Mouse (Mus musculus) gastrocnemius, adult 18-20 months (tissue): ENCODE measurements at regions not wholly inside any gene's neighbourhood (a gene's known extent, or its start where the extent isn't known, plus 50 kb on each side); places are given as distances from the start of the nearest gene placed in this dataset.
"Not testable (repeated sequence)": the region's sequence is repeated elsewhere in the genome, so short reads cannot be mapped to it uniquely, and the experiment has no call there.

Experiments
- DNase-seq: peaks from one replicate; pipeline ENCODE4 v3.0.0; 2021; ENCODE audit warnings: low spot score

DNA sequence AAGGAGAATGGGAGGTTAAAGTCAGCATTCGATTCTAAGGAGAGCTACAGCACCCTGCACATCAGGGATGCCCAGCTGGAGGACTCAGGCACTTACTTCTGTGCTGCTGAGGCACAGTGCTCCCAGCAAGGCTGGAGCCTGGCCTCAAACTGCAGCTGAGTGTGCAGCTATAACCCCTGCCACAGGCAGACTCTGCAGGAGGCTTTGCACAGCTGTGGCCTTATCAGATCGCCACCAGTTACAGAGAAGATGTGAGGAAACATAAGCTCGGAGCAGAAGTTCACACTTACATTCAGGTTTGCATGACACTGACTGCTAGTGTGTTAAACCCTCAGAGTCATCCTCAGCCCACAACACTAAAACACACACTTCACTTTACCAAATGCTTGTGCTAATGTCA, 654.6 kb downstream of the Dad1 start:
- not testable (repeated sequence) for DNase-seq

DNA sequence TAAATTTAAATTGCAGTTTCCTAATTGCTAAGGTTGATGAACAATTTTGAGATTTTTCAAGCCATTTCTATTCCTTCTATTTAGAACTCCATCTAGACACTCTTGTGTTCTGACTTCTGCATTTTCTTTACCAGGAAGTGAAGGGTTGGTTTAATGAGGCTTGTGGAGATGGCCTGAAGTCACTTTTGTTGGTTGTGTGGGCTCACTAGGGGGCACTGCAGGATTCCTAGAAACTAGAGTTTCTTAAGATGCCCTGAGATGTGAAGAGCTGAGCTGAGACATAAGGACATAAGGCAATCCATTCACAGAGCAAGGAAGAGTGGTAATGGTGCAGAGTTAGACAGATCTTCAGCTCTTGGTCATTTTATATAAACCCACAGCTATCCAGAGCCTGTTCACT, 656.6 kb downstream of the Dad1 start:
- not testable (repeated sequence) for DNase-seq

DNA sequence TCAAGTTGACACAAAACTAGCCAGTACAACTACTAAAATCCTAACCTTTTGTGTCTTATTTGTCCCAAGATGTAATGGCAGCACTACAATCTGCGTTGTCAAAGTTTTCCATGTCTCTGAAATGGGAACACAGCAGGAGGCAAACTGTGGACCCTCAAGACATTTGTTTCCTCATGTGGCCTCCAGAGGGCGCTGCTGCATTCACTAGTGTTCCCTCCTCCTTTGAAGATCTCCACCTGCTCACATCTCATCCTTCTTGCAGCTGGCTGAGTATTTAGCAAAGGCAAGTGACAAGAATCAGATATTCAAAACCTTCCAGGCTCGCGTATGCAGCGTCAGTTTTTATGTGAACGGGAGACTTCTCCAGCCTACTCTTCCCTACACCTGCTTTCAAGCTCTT, 663.3 kb downstream of the Dad1 start:
- not testable (repeated sequence) for DNase-seq

DNA sequence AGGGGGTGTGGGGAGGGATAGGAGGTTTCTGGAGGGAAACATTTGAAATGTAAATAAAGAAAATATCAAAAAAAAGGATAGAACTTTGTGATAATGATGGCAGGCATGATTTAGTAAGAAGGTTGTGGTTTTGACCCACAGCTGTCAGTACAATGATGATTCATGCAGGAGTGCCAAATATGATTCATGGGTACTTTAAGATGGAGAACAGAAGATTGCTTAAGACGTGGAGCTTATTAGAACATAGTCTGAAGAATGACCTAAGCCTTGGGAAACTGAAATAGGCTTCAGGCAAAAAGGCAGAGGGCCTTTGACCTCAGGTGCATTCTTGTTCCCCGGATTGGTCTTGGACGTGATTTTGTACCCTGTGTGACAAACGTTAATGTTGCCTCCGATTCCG, 671.4 kb downstream of the Dad1 start:
- not testable (repeated sequence) for DNase-seq

DNA sequence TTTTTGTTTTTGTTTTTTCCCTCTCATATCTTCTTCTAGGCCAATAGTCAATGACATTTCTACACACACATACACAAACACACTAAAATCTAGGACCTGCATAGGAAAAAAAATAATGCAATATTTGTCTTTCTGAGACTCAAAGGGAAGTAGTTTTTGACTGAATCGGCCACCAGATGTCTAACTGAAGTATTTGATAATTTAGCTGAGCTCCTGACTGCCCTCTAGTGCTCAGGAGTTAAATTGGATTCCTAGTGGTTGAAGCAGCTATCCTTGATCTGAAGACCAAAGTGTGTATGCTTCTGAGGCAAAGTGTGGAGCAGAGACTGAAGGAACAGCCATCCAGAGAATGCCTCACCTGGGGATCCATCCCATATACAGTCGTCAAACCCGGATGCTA, 672.2 kb downstream of the Dad1 start:
- not testable (repeated sequence) for DNase-seq

DNA sequence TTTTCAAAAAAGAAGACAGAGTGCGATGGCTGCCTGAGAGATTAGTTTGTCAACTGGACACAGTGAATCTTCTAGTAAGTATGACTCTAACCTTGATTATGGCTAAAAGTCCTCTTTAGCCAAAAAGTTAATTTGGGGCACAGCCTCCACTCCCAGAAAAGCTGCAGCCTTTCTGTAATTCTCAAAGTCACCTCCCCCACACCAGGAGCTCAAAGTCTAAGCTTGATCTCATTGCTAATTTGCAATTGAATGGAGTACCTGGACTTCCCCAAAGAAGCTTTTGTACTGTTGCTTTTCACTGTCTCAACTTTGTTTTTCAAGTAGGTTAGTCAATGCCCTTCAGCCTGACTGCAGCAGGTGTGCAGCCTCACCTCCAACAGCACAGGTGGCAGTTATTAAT, 677.0 kb downstream of the Dad1 start:
- not testable (repeated sequence) for DNase-seq

DNA sequence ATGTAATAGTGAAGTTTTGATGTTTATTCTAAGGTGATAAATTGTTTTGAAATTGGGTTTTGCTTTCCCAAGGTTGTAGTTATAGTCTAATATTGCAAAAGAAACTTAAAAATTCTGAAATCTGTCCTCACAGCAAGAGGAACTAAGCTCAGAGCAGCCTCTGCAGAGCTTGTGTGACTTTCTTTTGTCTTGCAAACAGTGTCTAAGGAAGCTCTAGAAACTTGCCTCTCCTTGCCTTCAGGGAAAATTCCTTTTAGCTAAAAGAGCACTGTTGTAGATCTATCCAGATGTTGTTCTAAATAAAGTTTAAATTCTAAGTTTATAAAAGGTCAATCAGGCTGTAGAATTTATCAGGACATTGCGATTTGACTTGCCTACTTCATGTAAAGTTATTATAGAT, 681.2 kb downstream of the Dad1 start:
- not testable (repeated sequence) for DNase-seq

DNA sequence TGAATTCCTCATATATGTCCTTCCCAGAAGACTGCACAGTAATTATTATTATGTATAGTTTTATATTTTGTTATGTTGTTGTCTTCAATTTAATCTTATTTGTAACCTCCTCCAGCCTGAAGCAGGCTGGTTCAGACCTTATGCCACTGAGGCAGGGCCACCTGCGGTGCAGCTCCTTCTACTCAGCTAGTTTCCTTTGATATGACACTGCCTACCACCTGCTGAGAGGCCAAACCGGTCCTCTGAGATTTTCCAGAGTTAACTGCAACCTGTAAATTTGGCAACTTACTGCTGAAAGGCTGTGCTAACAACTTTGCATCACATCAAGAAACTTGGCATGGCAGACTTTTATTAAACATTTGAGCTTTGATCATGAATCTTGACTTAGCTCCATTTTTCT, 691.3 kb downstream of the Dad1 start:
- DNase-seq: no peak

DNA sequence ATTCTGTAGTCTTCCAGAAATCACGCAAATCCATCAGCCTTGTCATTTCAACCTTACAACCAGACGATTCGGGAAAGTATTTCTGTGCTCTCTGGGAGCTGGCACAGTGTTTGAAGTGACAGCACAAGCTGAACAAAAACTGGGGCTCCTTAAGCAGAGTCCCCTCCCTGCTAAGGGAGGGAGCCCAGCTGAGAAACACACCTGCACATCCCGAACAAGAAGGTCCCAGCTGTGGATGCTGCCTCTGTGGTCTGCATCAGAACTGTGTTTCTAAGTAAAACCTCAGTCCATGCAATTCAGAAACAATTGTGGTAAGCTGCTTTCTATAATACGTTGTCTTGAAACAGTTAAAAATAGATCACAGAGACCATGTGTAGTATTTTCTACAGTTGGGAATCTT, 693.8 kb downstream of the Dad1 start:
- DNase-seq: not testable (repeated sequence)

DNA sequence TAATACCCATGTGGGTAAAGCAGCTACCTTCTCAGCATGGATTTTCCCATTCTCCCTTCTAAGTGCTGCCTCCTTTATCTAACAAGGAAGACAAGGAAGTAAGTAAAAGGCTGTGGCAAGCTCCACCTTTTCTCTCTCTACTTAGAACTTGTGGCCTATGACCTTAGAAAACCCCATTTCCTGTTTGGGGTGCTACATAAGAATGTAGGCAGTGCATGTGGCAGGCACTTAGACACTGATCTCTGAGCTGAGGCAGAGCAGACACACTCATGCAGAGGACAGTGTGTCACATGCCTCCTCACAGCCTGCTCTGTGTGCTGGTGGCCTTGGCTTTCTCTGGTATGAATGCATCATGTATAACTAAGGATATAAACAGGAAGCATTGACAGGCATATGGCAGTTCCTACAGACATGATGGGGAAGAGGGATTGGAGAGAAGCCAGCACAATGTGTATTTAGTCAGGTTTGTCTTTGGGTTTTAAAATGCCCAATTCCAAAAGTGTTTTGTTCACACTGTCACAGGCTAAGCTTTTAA, 694.5 kb downstream of the Dad1 start:
- not testable (repeated sequence) for DNase-seq

DNA sequence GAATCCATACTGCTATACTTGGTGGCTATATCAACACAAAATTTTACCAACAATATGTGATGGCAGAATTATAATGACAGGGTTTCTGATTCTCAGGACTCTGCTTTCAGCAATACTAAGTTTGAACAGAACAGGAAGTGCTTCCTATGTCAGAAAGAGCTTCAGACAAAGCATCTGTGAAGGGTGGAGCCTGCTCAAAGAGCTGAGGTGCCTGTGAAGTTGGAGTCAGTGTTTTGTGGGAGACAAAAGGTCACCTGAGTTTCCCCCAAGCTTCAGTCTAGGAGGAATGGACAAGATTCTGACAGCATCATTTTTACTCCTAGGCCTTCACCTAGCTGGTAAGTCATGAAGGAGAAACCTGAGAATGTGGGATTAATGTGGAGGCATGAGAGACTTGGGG, 700.1 kb downstream of the Dad1 start:
- no peak for DNase-seq

DNA sequence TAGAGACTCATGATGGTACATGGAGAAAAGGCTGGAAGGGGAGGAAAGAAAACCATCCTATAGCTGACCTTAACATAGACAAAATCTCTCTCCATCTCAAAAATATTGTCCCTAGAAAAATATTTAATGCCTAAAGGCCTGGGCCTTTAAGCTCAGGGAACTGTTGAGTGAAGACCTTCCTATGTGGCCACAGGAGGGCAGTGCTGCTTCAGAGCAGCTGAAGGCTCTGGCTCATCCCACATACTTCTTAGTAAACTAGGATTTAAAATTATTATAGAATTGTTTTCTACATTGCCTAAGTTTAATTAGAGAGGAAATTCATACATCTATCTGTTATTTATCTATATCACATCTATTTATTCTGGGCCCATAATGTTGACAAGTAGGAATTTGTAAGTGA, 706.5 kb downstream of the Dad1 start:
- DNase-seq: not testable (repeated sequence)

DNA sequence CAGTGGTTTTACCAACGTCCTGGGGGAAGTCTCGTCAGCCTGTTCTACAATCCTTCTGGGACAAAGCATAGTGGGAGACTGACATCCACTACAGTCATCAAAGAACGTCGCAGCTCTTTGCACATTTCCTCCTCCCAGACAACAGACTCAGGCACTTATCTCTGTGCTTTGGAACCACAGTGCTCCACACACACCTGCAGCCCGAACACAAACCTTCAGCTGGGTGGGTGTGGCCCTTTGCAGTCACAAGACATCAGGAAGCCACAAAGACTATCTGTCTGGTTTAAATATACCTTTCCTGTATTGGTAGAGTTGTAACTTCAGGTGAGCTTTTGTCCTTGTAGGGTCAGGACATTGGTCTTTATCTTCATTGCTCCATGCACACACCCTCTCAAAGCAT, 708.6 kb downstream of the Dad1 start:
- no peak for DNase-seq

DNA sequence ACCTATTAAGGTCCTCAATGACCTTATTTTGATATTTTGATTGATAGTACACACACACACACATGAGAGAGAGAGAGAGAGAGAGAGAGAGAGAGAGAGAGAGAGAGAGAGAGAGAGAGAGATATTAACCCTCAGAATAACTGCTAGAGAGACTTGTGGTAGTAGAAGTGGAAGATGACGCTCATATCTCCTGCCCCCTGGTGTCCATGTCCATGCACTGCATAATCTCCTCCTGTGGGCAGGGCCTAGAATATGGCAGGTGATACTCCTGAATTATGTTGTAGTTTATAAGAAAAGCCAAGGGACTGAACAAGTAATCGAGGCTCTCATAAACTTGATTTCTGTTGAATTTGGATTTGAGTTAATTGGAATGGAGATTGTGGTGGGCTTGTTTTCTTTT, 712.3 kb downstream of the Dad1 start:
- DNase-seq: not testable (repeated sequence)

DNA sequence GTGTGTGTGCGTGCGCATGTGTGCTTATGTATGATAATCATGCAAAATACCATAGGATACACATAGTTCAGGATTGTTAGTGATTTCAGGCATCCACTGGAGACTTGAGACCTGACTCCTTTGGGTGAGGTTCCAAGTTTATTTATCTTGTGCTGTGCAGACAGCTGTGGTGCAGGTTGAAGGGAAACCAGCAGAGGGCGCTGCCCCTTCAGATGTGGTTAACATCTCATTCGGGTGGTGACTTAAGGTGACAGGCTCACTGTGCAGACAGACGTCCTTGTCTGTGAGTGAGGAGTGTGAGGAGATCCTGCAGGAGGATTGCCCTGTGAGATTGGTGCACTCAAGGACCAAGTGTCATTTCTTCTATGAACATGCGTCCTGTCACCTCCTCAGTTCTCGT, 716.0 kb downstream of the Dad1 start:
- DNase-seq: not testable (repeated sequence)

DNA sequence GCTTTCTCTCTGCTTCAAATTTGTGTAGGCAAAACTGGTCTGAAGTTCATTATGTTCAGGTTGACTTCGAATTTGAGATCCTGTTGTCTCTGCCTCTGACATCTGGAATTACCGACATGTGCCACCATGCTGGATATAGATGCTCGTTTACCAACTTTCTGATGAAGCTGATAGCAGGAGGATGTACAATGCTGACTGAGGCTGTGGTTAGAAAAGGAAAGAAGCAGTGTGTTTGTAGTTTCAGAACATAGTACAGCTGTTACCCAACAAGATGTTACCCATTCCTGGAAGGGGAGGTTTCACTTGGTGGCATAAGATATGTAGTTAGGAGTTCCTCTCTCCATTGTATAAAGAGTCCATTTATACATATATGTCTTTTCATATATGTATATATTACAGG, 730.5 kb downstream of the Dad1 start:
- DNase-seq: not testable (repeated sequence)

DNA sequence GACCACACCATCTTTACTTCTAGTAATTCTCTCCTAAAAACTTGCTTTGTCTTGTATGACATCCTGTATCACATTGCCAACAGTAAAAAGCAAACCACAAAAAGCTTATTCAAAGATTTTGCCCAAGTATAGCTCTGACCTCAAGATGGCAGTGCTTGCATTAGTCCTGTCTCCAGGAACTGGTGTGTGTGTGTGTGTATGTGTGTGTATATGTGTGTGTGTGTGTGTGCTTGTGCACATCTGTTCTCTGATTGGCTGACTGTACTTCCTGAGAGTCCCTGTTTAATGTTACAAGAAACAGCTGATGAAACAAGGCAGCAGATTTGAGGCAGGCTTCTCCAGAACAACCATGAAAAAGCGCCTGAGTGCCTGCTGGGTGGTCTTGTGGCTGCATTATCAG, 735.0 kb downstream of the Dad1 start:
- not testable (repeated sequence) for DNase-seq

DNA sequence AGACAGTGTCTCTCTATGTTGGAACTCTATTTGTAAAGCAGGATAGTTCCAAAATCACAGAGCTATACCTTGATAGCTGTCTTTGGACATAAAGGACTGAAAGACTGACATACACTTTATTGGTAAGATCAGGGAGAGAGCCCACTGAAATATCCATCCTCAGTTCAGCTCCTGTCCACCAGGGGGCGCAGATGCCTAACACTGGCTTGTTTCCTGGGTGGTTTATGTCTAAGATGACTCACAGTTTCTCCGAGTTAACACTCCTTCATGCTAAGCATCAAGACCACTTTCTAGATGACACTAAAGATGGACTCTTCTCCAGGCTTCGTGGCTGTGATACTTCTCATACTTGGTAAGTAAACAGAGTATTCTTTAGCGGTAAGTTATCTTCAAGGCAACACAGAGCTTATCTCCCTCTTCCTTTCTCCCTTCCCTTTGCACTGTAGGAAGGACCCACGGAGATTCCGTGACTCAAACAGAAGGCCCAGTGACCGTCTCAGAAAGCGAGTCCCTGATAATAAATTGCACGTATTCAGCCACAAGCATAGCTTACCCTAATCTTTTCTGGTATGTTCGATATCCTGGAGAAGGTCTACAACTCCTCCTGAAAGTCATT, 737.2 kb downstream of the Dad1 start:
- not testable (repeated sequence) for DNase-seq

DNA sequence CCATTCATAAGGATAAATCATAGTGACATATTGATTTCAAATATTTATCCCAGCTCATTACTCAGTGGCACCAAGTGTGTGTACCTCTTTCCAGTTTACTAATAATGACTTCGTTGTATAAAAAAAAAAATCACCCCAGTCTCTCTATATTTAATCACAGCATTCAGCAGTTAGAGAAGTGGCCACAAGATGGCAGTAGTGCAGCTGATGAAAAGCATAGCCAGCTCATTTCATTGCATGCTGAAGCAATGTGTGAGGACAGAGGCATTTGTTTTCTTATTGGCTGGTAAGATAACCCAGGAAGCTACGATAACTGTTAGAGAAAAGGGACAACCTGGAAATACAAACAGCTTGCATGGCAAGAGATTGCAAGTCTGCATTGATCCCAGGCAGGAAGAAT, 748.5 kb downstream of the Dad1 start:
- DNase-seq: not testable (repeated sequence)

DNA sequence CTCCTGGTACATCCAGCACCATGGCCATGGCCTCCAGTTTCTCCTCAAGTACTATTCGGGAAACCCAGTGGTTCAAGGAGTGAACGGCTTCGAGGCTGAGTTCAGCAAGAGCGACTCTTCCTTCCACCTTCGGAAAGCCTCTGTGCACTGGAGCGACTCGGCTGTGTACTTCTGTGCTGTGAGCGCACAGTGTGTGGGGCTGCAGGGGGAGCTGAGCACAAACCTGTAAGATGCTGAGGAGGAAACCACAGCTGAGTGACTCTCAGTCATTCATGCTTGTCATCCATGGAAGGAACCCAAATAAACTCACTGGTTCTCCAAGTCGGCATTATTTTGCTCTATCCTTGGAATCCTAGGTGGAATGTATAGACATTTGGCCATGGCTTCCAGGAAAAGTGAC, 765.5 kb downstream of the Dad1 start:
- DNase-seq: not testable (repeated sequence)

DNA sequence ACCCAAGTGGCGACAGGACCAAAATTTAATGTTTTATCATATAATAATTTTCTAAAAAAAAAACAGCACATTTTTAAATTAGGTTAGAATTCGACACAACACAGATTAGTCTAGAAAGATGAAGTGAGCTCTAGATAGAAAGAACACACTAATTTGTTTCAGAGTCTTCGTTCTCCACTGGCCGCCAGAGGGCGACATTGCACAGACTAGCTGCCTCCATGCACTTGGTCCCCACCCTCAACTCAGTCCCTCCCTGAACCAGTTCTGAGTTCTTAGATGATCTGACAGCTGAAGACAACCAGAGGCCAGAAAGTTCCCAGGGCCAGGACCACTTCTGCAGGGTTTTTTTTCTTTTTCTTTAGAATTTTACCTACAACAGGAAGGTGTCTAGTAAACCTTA, 766.3 kb downstream of the Dad1 start:
- DNase-seq: not testable (repeated sequence)

DNA sequence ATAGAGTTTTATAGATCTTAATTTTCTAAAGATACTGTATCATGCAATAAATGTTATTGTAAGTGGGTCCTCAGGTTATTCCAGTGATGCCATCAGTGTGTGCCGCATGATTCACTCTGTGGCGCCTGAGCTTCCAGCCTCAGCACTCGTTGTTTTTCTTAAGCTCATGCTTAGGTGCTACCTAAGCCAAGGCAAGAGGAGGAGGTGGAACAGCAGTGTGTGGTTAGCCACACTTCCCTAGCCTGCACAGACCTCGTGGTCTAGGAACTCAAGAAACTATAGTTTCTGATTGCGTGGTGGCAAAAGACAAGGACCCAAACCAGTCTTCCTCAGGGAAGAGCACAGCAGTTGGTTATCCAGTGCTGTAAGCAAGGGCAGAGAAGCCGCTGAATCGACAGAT, 779.7 kb downstream of the Dad1 start:
- not testable (repeated sequence) for DNase-seq

DNA sequence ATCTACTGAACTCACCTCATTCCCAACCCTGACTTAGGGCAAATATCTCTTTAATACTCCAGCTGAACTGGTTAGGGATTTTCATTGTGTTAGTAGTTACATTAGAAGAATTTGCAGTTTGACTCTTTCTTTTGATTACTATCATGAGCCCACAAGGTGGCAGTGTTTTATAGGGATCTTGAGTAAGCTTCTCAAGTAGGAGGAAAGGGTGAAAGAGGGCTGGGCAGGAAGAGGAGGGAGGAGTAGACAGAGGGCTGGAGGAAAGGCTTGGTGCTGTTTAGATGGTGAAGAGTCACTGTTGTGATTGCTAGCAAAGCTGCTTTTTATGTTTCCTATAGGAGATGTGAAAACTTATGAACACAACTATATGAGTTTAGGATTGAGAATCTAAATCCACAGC, 793.1 kb downstream of the Dad1 start:
- DNase-seq: not testable (repeated sequence)

DNA sequence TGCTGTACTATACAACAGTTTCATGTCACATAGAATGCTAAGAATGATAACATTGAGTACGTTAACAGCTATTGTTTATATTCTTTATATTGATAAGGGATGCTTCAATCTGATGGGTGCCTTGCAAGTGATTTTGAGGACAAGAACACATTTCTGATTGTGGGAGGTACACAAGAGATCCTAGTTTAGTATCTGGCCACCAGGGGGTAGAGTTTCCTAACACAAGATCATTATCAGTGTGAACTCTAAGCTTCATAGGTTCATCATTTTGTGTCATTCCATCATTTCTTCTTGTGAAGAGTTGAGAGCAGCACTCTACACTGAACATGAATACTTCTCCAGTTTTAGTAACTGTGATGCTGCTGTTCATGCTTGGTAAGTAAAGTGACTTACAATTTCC, 799.9 kb downstream of the Dad1 start:
- DNase-seq: no peak
